8 mouse cellular contexts compared by ENCODE assay signal in genomic region chr9:44965833-44966466, GRCm38 (mm10). TPM values are rescaled to one million over a fixed set of nuclear protein-coding genes. Genes with fewer than 3 reads are reported as not detected.
DNase-seq lines count a peak whose midpoint lies in the region; ATAC-seq and TF ChIP-seq lines count a peak whose summit lies in the region.

No protein-coding gene starts in this region.

- no peak for TF ChIP-seq RAD21 in CH12.LX (IDR thresholded peaks at IDR 0.05; ENCODE audit: low read depth, low read length)

- peak overlapping the region; percentile 81 for H3K4me3 ChIP-seq in heart, embryonic 12.5 days
- H3K4me3 ChIP-seq in CH12.LX (replicated peaks in 1 of 3; ENCODE audit: low read depth in 2 of 3, low read length in 2 of 3, poor library complexity in 1 of 3), result peak overlapping the region; percentile 57 to 97 (median 64)
- peak overlapping the region; percentile 88 for H3K4me3 ChIP-seq in forebrain, embryonic 13.5 days
- peak overlapping the region; percentile 64 for H3K4me3 ChIP-seq in liver, embryonic 16.5 days (ENCODE audit: low read depth, low read length)

- H3K4me2 ChIP-seq in heart, embryonic 12.5 days, result peak overlapping the region; percentile 77
- peak overlapping the region; percentile 72 for H3K4me2 ChIP-seq in CH12.LX (ENCODE audit: insufficient read depth, low read depth, poor library complexity, severe bottlenecking)
- peak overlapping the region; percentile 68 for H3K4me2 ChIP-seq in forebrain, embryonic 13.5 days
- H3K4me2 ChIP-seq in liver, embryonic 16.5 days (ENCODE audit: low read depth, low read length), result peak overlapping the region; percentile 94

- H3K9me3 ChIP-seq in heart, embryonic 12.5 days (replicated peaks), result no peaks in the 10 kb centered on the region
- H3K9me3 ChIP-seq in CH12.LX (replicated peaks; ENCODE audit: low read length), result no peaks in the 10 kb centered on the region
- H3K9me3 ChIP-seq in forebrain, embryonic 13.5 days (replicated peaks), result no peaks in the 10 kb centered on the region
- H3K9me3 ChIP-seq in liver, embryonic 16.5 days (replicated peaks; ENCODE audit: control insufficient read depth, low read length), result no peaks in the 10 kb centered on the region

- in situ Hi-C loops in CH12.LX (cut with MboI; ENCODE audit: low pct_ligation_motif_present, low pct_unique_long_range_greater_than_20kb, low sequenced_read_pairs), result no loop called here

- dilution Hi-C loops in CH12.LX (cut with MboI; ENCODE audit: extremely low pct_ligation_motif_present, extremely low pct_unique_long_range_greater_than_20kb, low sequenced_read_pairs), result no loop called here

- no peak for TF ChIP-seq POLR2A in CH12.LX (IDR thresholded peaks at IDR 0.05; ENCODE audit: low read depth, low read length)

- peaks cover 14% of the 10 kb centered on the region for H3K4me1 ChIP-seq in heart, embryonic 12.5 days (replicated peaks)
- peaks cover 2 to 26% of the 10 kb centered on the region in 2 experiments; a peak in 3 of 4 replicates for H3K4me1 ChIP-seq in CH12.LX (ENCODE audit: control insufficient read depth in 1 of 2, insufficient read depth in 2 of 2)
- peaks cover 16% of the 10 kb centered on the region for H3K4me1 ChIP-seq in forebrain, embryonic 13.5 days
- peaks cover 15% of the 10 kb centered on the region for H3K4me1 ChIP-seq in liver, embryonic 16.5 days (ENCODE audit: control insufficient read depth, low read depth, low read length)

- H3K36me3 ChIP-seq in heart, embryonic 12.5 days, result peaks cover 14% of the 10 kb centered on the region
- H3K36me3 ChIP-seq in CH12.LX (replicated peaks in 1 of 2; ENCODE audit: control insufficient read depth in 1 of 2, insufficient read depth in 1 of 2, low read length in 1 of 2), result peaks cover 9 to 25% of the 10 kb centered on the region in 2 experiments
- peaks cover 21% of the 10 kb centered on the region for H3K36me3 ChIP-seq in forebrain, embryonic 13.5 days (ENCODE audit: poor library complexity, severe bottlenecking)
- H3K36me3 ChIP-seq in liver, embryonic 16.5 days (ENCODE audit: control insufficient read depth, insufficient read depth), result peaks cover 8% of the 10 kb centered on the region; the same call in 1 of the 2 replicates

- H3K27ac ChIP-seq in heart, embryonic 12.5 days (ENCODE audit: poor library complexity, severe bottlenecking), result no peak overlapping the region
- H3K27ac ChIP-seq in CH12.LX (ENCODE audit: insufficient read depth, low read depth), result peak overlapping the region; percentile 47
- H3K27ac ChIP-seq in forebrain, embryonic 13.5 days, result no peak overlapping the region
- peak overlapping the region; percentile 80 for H3K27ac ChIP-seq in liver, embryonic 16.5 days (ENCODE audit: low read length)

- 12% methylated on average over 10 of the region's 10 CpGs for WGBS in heart, embryonic 12.5 days
- 13% methylated on average over 10 of the region's 10 CpGs for WGBS in forebrain, embryonic 13.5 days
- WGBS in liver, embryonic 16.5 days (ENCODE audit: insufficient replicate concordance), result 14% methylated on average over 10 of the region's 10 CpGs

- H3K27me3 ChIP-seq in heart, embryonic 12.5 days (replicated peaks), result peaks cover 9% of the 10 kb centered on the region
- H3K27me3 ChIP-seq in CH12.LX (replicated peaks), result peaks cover 3% of the 10 kb centered on the region
- peaks cover 7% of the 10 kb centered on the region for H3K27me3 ChIP-seq in forebrain, embryonic 13.5 days
- H3K27me3 ChIP-seq in liver, embryonic 16.5 days (ENCODE audit: control insufficient read depth, insufficient read depth, low read depth, low read length), result peaks cover 2% of the 10 kb centered on the region; the same call in 1 of the 2 replicates

- DNase-seq in heart, adult 11 months, result no peak
- DNase-seq in CH12.LX (ENCODE audit: extremely low read depth), result no peak
- no peak for DNase-seq in spleen, adult 12 weeks (ENCODE audit: low spot score)
- DNase-seq in adrenal gland, postnatal 4 days (ENCODE audit: low spot score in 2 of 2), result no peak
- DNase-seq in layer of hippocampus, postnatal 10 days (ENCODE audit: low spot score in 2 of 2), result no peak

- TF ChIP-seq CTCF in CH12.LX (conservative IDR thresholded peaks at IDR 0.05 in 1 of 2, IDR thresholded peaks at IDR 0.05 in 1 of 2; ENCODE audit: low read depth in 2 of 2, low read length in 2 of 2), result no peak

- peak overlapping the region; percentile 54 for H3K9ac ChIP-seq in heart, embryonic 12.5 days
- H3K9ac ChIP-seq in CH12.LX (ENCODE audit: insufficient read depth, low read depth), result peak overlapping the region; percentile 46
- H3K9ac ChIP-seq in forebrain, embryonic 13.5 days, result peak overlapping the region; percentile 41
- H3K9ac ChIP-seq in liver, embryonic 16.5 days (ENCODE audit: low read depth, low read length), result peak overlapping the region; percentile 50; the same call in 1 of the 2 replicates

- peak; percentile 34 for ATAC-seq in heart, embryonic 12.5 days (ENCODE audit: insufficient number of reproducible peaks, low FRiP score)
- peak; percentile 12 for ATAC-seq in forebrain, embryonic 13.5 days
- peak; percentile 2; the same call in 1 of the 2 replicates for ATAC-seq in liver, embryonic 16.5 days (ENCODE audit: low read depth)

- no peak for TF ChIP-seq EP300 in CH12.LX (IDR thresholded peaks at IDR 0.05; ENCODE audit: low read length)

- peaks cover 35% of the 10 kb centered on the region for H3K79me2 ChIP-seq in CH12.LX (replicated peaks; ENCODE audit: control insufficient read depth, extremely low read depth, insufficient read depth, poor library complexity, severe bottlenecking)

TF ChIP-seq in CH12.LX, 34 proteins besides CTCF, POLR2A, EP300 and RAD21:
- no peak for TF ChIP-seq ETS1 (conservative IDR thresholded peaks at IDR 0.05; ENCODE audit: low read depth, low read length)
- 0 out of 2 replicates have a peak, but pooled peaks have one; percentile 7 for TF ChIP-seq MAFK (IDR thresholded peaks at IDR 0.05; ENCODE audit: insufficient replicate concordance, low read length)

RNA-seq across cellular contexts. Expression of gene Ube4a, which starts 0.6 kb away (rescaled TPM):
- polyA plus RNA-seq in heart, embryonic 12.5 days (2016; fragmentation: Nextera tagmentation; extraction: Ambion mirVana), result 18.9 and 21.6 TPM in 2 replicates
- total RNA-seq in CH12.LX (2012; rRNA removed) (18.2 and 20.7 TPM in 2 replicates), CH12.LX (2014; rRNA removed) (13.3 and 14.6 TPM in 2 replicates)
- polyA plus RNA-seq in CH12.LX (2012; ENCODE audit: insufficient read length, low read depth), result 25.4 and 28.3 TPM in 2 replicates
- 31.9 and 32.0 TPM in 2 replicates for polyA plus RNA-seq in forebrain, embryonic 13.5 days (2015; fragmentation: Nextera tagmentation; extraction: Ambion mirVana)
- polyA plus RNA-seq in liver, embryonic 16.5 days (2015; fragmentation: Nextera tagmentation; extraction: Ambion mirVana), result 10.0 and 11.5 TPM in 2 replicates
- total RNA-seq in adrenal gland, postnatal 4 days (2021), result 10 to 100 TPM; 81.6 to 90.5 TPM
- total RNA-seq in layer of hippocampus, postnatal 10 days (2021), result 100 to 1,000 TPM in 1 of 2 experiments, 10 to 100 TPM in 1; 92.4 to 104 TPM

RNA-seq across cellular contexts. Expression of gene Cd3g, which starts 14.3 kb away (rescaled TPM):
- 0.35 TPM in 1 of 2 replicates, not detected in the other for polyA plus RNA-seq in heart, embryonic 12.5 days (2016; fragmentation: Nextera tagmentation; extraction: Ambion mirVana)
- total RNA-seq in CH12.LX (2012; rRNA removed) (11.2 and 12.7 TPM in 2 replicates), CH12.LX (2014; rRNA removed) (1.3 and 1.7 TPM in 2 replicates)
- 2.2 and 2.9 TPM in 2 replicates for polyA plus RNA-seq in CH12.LX (2012; ENCODE audit: insufficient read length, low read depth)
- polyA plus RNA-seq in forebrain, embryonic 13.5 days (2015; fragmentation: Nextera tagmentation; extraction: Ambion mirVana), result not detected in 2 replicates
- polyA plus RNA-seq in liver, embryonic 16.5 days (2015; fragmentation: Nextera tagmentation; extraction: Ambion mirVana), result 0.32 and 0.58 TPM in 2 replicates
- under 1 TPM in 1 of 2 experiments, not detected in 1; 0.76 TPM for total RNA-seq in adrenal gland, postnatal 4 days (2021)
- total RNA-seq in layer of hippocampus, postnatal 10 days (2021), result not detected

RNA-seq across cellular contexts. Expression of gene Cd3d, which starts 15.6 kb away (rescaled TPM):
- polyA plus RNA-seq in heart, embryonic 12.5 days (2016; fragmentation: Nextera tagmentation; extraction: Ambion mirVana), result not detected in 2 replicates
- 5.2 and 5.5 TPM in 2 replicates for total RNA-seq in CH12.LX (2012; rRNA removed)
- total RNA-seq in CH12.LX (2014; rRNA removed), result 0.27 TPM in 1 of 2 replicates, not detected in the other
- polyA plus RNA-seq in CH12.LX (2012; ENCODE audit: insufficient read length, low read depth), result 2.6 and 2.7 TPM in 2 replicates
- not detected in 2 replicates for polyA plus RNA-seq in forebrain, embryonic 13.5 days (2015; fragmentation: Nextera tagmentation; extraction: Ambion mirVana)
- 0.13 and 0.52 TPM in 2 replicates for polyA plus RNA-seq in liver, embryonic 16.5 days (2015; fragmentation: Nextera tagmentation; extraction: Ambion mirVana)
- under 1 TPM in 1 of 2 experiments, not detected in 1; 0.87 TPM for total RNA-seq in adrenal gland, postnatal 4 days (2021)
- total RNA-seq in layer of hippocampus, postnatal 10 days (2021), result not detected

RNA-seq across cellular contexts. Expression of gene Cd3e, which starts 43.5 kb away (rescaled TPM):
- not detected in 2 replicates for polyA plus RNA-seq in heart, embryonic 12.5 days (2016; fragmentation: Nextera tagmentation; extraction: Ambion mirVana)
- not detected in 2 replicates for total RNA-seq in CH12.LX (2012; rRNA removed)
- total RNA-seq in CH12.LX (2014; rRNA removed), result not detected in 2 replicates
- not detected in 2 replicates for polyA plus RNA-seq in CH12.LX (2012; ENCODE audit: insufficient read length, low read depth)
- polyA plus RNA-seq in forebrain, embryonic 13.5 days (2015; fragmentation: Nextera tagmentation; extraction: Ambion mirVana), result not detected in 2 replicates
- polyA plus RNA-seq in liver, embryonic 16.5 days (2015; fragmentation: Nextera tagmentation; extraction: Ambion mirVana), result not detected in 2 replicates
- under 1 TPM in 1 of 2 experiments, not detected in 1; 0.93 TPM for total RNA-seq in adrenal gland, postnatal 4 days (2021)
- not detected for total RNA-seq in layer of hippocampus, postnatal 10 days (2021)

RNA-seq across cellular contexts. Expression of gene Atp5l, which starts 45.4 kb away (rescaled TPM):
- polyA plus RNA-seq in heart, embryonic 12.5 days (2016; fragmentation: Nextera tagmentation; extraction: Ambion mirVana), result 924 and 963 TPM in 2 replicates
- total RNA-seq in CH12.LX (2012; rRNA removed), result 490 and 550 TPM in 2 replicates
- 689 and 720 TPM in 2 replicates for total RNA-seq in CH12.LX (2014; rRNA removed)
- polyA plus RNA-seq in CH12.LX (2012; ENCODE audit: insufficient read length, low read depth), result 277 and 311 TPM in 2 replicates
- polyA plus RNA-seq in forebrain, embryonic 13.5 days (2015; fragmentation: Nextera tagmentation; extraction: Ambion mirVana), result 777 and 836 TPM in 2 replicates
- polyA plus RNA-seq in liver, embryonic 16.5 days (2015; fragmentation: Nextera tagmentation; extraction: Ambion mirVana), result 467 and 488 TPM in 2 replicates
- 100 to 1,000 TPM; 458 to 535 TPM for total RNA-seq in adrenal gland, postnatal 4 days (2021)
- 100 to 1,000 TPM; 394 to 460 TPM for total RNA-seq in layer of hippocampus, postnatal 10 days (2021)

Comparison
In these comparisons a context has a peak if more than half of its experiments do, and no peak if none do; other contexts are left out.
1. H3K27ac ChIP-seq: peak in CH12.LX (single experiment) and liver, embryonic 16.5 days (single experiment); none in heart, embryonic 12.5 days (single experiment) and forebrain, embryonic 13.5 days (single experiment).
2. Peak in every context shown above with its lines, with median percentiles within 50 percentile points of each other: ATAC-seq, H3K4me2 ChIP-seq, H3K4me3 ChIP-seq and H3K9ac ChIP-seq.